Mouse (Mus musculus): ENCODE data around the gene Selenop.

GRCm38 (mm10) chr15:3277391-3277790 lies 9.0 kb downstream of the Selenop start:
- TF ChIP-seq CTCF (IDR thresholded peaks at IDR 0.05; ENCODE audit: control insufficient read depth, insufficient read depth, insufficient read length) (no peak), USF1 (IDR thresholded peaks at IDR 0.05; ENCODE audit: low read depth) (no peak), MYOD1 (IDR thresholded peaks at IDR 0.05; ENCODE audit: control insufficient read depth, insufficient read length, low read depth) (no peak), MYOG (IDR thresholded peaks at IDR 0.05; ENCODE audit: control insufficient read depth, extremely low read depth, insufficient read length) (no peak), MAX (IDR thresholded peaks at IDR 0.05) (no peak), CEBPB (IDR thresholded peaks at IDR 0.05; ENCODE audit: low read depth) (no peak), FOSL1 (IDR thresholded peaks at IDR 0.05; ENCODE audit: insufficient read depth, low read length, poor library complexity, severe bottlenecking) (no peak)
